Mouse (Mus musculus) spleen, embryonic (tissue): ENCODE results near the gene Sectm1a.

ENCODE experiments used
- CTCF ChIA-PET: fragments of 350-600 bp; sonication (Branson Sonifier 250); formaldehyde crosslinking; loops from one replicate; lab custom pipeline; 2022; lab: Charles Lee

Sectm1a gene

GRCm38 (mm10) chr11:121047826-121048399, 33.1 kb downstream of the Sectm1a start:
- CTCF ChIA-PET: no interaction called here

DNA sequence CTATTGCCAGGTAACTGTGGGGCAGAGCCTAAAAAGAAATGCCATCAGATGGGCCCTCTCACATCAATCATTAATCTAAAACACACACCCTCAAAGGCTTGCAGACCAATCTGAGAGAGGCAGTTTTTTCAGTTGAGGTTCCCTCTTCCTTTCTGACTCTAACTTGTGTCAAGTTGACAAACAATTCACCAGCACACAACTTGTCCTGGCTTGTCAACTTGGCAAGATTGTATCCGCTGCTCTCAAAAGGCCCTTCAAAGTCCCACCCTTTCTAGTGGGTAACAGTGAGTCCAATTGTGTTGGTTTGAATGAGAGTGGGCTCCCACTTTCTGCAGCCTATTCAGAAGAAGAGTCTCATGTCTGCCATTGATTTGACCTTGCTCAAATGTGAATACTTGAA, 35.7 kb downstream of the Sectm1a start:
- CTCF ChIA-PET: no interaction called here

GRCm38 (mm10) chr11:121043025-121043424, 38.0 kb downstream of the Sectm1a start:
- CTCF ChIA-PET: interaction anchor here (0.6 to 0.7 kb wide), 4 partner anchors 76 to 533 kb away, joined by 3 to 9 read pairs (median 5); no protein-coding TSS in a partner anchor

GRCm38 (mm10) chr11:121042480-121042879, 38.5 kb downstream of the Sectm1a start:
- CTCF ChIA-PET: interaction anchor here (0.7 kb wide), 1 partner anchor 533 kb away, joined by 3 read pairs; no protein-coding TSS in a partner anchor

DNA sequence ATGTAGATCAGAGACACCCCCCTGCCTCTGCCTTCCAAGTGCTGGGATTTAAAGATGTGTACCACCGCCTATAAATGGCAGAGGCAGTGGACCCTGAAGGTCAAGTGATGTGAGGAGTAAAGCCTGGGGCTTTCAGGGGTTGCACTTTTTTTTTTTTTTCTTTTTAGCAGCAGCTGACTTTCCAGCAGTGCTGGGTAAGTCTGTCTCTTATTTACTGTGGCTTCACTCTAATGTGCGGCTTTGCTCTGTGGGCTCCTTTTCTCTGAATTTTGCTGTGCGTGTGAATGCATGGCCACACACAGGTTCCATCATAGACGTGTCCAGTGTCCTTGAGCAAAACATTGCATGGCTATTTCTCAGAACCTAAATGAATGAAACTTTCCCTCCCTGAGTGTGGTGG, 39.4 kb downstream of the Sectm1a start:
- CTCF ChIA-PET: no interaction called here

DNA sequence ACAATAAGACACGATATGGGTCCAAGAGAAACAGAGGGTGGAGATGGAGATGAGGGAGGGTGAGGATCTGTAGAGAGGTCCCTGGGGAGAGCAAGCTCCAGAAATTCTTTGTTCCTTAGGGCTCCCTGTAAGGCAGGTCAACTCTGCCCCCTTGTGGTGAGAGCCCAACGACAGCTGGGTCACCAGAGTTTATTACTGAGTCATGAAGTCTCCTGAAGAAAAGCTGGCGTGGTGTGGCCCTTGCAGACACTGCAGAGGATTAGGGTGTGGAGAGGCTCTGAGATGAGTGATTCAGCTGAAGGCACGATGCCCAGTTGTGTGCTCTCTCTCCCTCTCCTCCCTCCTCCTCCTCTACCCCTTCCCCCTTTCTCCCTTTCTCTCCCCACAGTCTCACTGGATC, 39.8 kb downstream of the Sectm1a start:
- CTCF ChIA-PET: no interaction called here

- CTCF ChIA-PET: no interaction called here
Observed at GRCm38 (mm10) chr11:121039302-121039701, 41.7 kb downstream of the Sectm1a start, which contains the start of gene Cd7. Gene Cd7 (minus strand): TSS chr11:121039418.

DNA sequence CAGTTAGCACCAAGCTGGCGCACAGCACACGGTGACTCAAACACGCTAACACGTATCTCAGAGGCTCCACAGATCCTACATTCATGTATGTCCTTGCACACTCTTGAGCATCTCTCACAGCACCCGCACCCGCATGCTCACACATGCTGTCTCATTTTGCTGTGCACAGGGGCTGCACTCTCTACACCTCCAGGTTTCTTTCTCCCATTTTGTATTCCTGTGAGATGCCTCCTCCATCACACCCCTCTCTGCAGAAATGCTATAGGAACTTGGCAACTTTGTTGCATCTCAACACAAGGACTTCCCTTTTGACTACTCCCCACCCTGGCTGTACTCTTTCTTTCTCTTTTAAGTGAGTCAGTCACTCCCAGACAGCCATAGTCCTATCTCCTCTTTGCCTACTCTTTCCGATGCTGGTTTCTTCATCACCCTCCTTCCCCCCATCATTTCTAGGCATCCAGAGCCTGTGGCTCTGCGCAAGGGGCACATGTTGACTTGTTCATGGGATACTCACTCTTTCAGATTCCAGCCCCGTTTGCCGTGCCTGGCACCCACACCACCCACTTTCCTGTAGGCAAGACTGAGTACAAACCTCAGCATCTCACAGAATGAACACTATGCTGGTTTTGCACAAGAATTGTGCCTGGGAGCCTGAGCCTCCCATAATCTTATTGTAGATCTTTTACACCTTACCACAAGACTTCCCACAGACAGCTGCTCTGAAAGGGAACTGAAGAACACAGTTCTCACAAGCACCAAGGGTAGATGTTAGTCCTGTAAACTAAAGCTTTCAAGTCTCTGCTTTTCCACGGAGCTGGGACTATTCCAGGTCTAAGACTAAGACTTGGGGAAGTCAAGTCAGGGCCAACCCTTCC, 42.4 kb downstream of the Sectm1a start:
- CTCF ChIA-PET: no interaction called here

GRCm38 (mm10) chr11:121033118-121033517, 47.9 kb downstream of the Sectm1a start:
- CTCF ChIA-PET: no interaction called here

- CTCF ChIA-PET: no interaction called here
Observed at GRCm38 (mm10) chr11:121027259-121027658, 53.8 kb downstream of the Sectm1a start.

DNA sequence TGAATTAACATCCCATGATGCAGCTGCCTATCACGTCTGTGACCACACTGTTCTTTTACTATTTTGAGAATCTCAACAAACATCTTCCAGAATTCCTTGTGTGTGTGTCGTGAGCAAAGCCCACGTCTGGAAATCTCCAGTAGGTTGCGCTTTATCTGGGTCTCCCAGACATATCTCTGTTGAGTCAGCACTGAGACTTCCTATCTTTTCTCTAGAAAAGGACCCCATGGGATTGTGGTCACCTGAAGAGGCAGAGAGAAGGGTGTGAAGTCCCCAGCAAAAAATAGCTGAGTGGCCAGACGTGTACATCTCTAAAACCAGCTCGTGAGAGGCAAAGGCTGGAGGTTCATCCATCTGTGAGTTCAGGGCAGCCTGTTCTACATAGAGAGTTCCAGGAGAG, 56.9 kb downstream of the Sectm1a start:
- CTCF ChIA-PET: interaction anchor here (0.5 to 0.6 kb wide), 2 partner anchors 886 to 1771 kb away, joined by 3 to 5 read pairs; no protein-coding TSS in a partner anchor

GRCm38 (mm10) chr11:121019501-121019900, 61.5 kb downstream of the Sectm1a start:
- CTCF ChIA-PET: no interaction called here

DNA sequence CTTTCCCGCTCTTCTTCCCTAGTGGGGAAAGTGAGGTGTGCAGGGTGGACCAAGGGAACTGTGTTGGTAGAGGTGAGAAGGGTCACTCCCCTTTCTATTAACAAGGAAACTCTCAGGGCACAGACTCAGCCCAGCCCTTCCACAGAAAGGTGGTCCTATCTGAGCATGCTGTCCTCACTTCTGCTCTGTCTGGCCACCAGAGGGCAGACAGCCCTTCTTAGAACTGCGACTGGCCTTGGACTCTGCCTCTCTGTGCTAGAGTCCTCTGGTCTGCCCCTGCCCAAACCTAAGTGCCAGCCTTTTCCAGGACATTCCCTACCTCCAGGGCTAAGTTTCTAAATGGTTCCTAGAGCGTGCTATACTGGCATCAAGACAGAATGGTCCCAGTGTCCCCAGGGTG, 63.3 kb downstream of the Sectm1a start:
- CTCF ChIA-PET: no interaction called here
